Mouse (Mus musculus) testis, adult 2 months (tissue): Measurements from ENCODE around the gene Ccdc142. TPM values are rescaled to one million over a fixed set of nuclear protein-coding genes. Genes with fewer than 3 reads are reported as not detected.

Experiments
- H3K27ac ChIP-seq: fragments of 200-500 bp; 2 replicates; pipeline ENCODE4 v1.5.1; 2012; ENCODE audit warnings: low read depth, low read length; ENCODE audit not compliant: control insufficient read depth, insufficient read depth
- H3K27me3 ChIP-seq: fragments of 200-500 bp; 2 replicates; pipeline ENCODE4 v1.6.1; 2012; ENCODE audit warnings: mild to moderate bottlenecking, low read length, moderate library complexity; ENCODE audit not compliant: control insufficient read depth, insufficient read depth
- H3K36me3 ChIP-seq: fragments of 200-500 bp; 2 replicates; pipeline ENCODE4 v1.6.1; 2012; ENCODE audit warnings: mild to moderate bottlenecking, low read length; ENCODE audit not compliant: control insufficient read depth, insufficient read depth
- H3K4me1 ChIP-seq: fragments of 200-500 bp; 2 replicates; pipeline ENCODE4 v1.6.1; 2012; ENCODE audit warnings: low read length; ENCODE audit not compliant: control insufficient read depth, insufficient read depth
- H3K4me3 ChIP-seq: fragments of 200-500 bp; 2 replicates; pipeline ENCODE4 v1.5.1; 2012; ENCODE audit warnings: low read depth, mild to moderate bottlenecking, low read length, moderate library complexity, mixed read lengths; ENCODE audit not compliant: control insufficient read depth
- CTCF ChIP-seq: fragments of 200-500 bp; IDR thresholded peaks from 2 replicates; pipeline ENCODE4 v1.5.1; 2012; ENCODE audit warnings: low read depth, mild to moderate bottlenecking, inconsistent platforms, low read length, moderate library complexity; ENCODE audit not compliant: control insufficient read depth, insufficient read depth, insufficient replicate concordance
- POLR2A ChIP-seq: fragments of 200-500 bp; IDR thresholded peaks from 2 replicates; pipeline ENCODE4 v1.6.1; 2012; ENCODE audit warnings: low read depth, mild to moderate bottlenecking, inconsistent platforms, low read length, moderate library complexity; ENCODE audit not compliant: control insufficient read depth
- polyA plus RNA-seq: library from polyadenylated mRNA; depleted of rRNA; stranded (reverse); fragments of >200 nt; gene quantifications from 2 replicates; pipeline ENCODE4 v1.2.3, GENCODE M21; 2012

The Ccdc142 gene
- polyA plus RNA-seq, 1 experiment = 5.7 TPM

GRCm38 (mm10) chr6:83111510-83112136 lies 10.2 kb downstream of the Ccdc142 start:
- TF ChIP-seq CTCF (no peak), POLR2A (no peak)

GRCm38 (mm10) chr6:83115011-83115671 lies 13.7 kb downstream of the Ccdc142 start, which contains the start of gene Mogs:
TSS of gene Mogs (plus strand) at chr6:83115496.
- TF ChIP-seq POLR2A (peak; percentile 83), CTCF (no peak)
- no peaks in the 10 kb centered on the region for H3K27me3 ChIP-seq
- peak within 1 kb of the TSS; percentile 64 for H3K27ac ChIP-seq
- H3K4me1 ChIP-seq = peaks cover 12% of the 10 kb centered on the region
- H3K36me3 ChIP-seq = no peaks in the 10 kb centered on the region; the same call in 1 of the 2 replicates
- peak within 1 kb of the TSS; percentile 99 for H3K4me3 ChIP-seq

More at GRCm38 (mm10) chr6:83111510-83112136, 10.2 kb downstream of the Ccdc142 start:
- Histone ChIP-seq H3K4me1 (peaks cover 18% of the 10 kb centered on the region), H3K27me3 (no peaks in the 10 kb centered on the region), H3K36me3 (no peaks in the 10 kb centered on the region), H3K27ac (no peak overlapping the region), H3K4me3 (no peak overlapping the region)

- Histone ChIP-seq H3K27ac (peak overlapping the region; percentile 64; the same call in 1 of the 2 replicates), H3K4me3 (peak overlapping the region; percentile 99), H3K27me3 (no peaks in the 10 kb centered on the region), H3K4me1 (peaks cover 16% of the 10 kb centered on the region), H3K36me3 (no peaks in the 10 kb centered on the region; the same call in 1 of the 2 replicates)
- TF ChIP-seq POLR2A = no peak
- TF ChIP-seq CTCF = no peak
Measured at GRCm38 (mm10) chr6:83115682-83116372, 14.4 kb downstream of the Ccdc142 start.

GRCm38 (mm10) chr6:83116373-83117164 lies 15.2 kb downstream of the Ccdc142 start:
- H3K36me3 ChIP-seq = no peaks in the 10 kb centered on the region; the same call in 1 of the 2 replicates
- no peak overlapping the region for H3K4me3 ChIP-seq
- H3K4me1 ChIP-seq = peaks cover 23% of the 10 kb centered on the region
- TF ChIP-seq POLR2A (no peak), CTCF (no peak)
- no peak overlapping the region for H3K27ac ChIP-seq
- H3K27me3 ChIP-seq = no peaks in the 10 kb centered on the region

- Histone ChIP-seq H3K4me3 (no peak overlapping the region), H3K4me1 (peaks cover 24% of the 10 kb centered on the region), H3K27ac (no peak overlapping the region), H3K36me3 (no peaks in the 10 kb centered on the region; the same call in 1 of the 2 replicates), H3K27me3 (no peaks in the 10 kb centered on the region)
- TF ChIP-seq CTCF = no peak
- no peak for TF ChIP-seq POLR2A
Measured at GRCm38 (mm10) chr6:83117165-83117438, 15.7 kb downstream of the Ccdc142 start.

- H3K4me3 ChIP-seq = no peak overlapping the region
- TF ChIP-seq POLR2A = no peak
- TF ChIP-seq CTCF = no peak
- H3K36me3 ChIP-seq = no peaks in the 10 kb centered on the region; the same call in 1 of the 2 replicates
- no peak overlapping the region for H3K27ac ChIP-seq
- H3K27me3 ChIP-seq = no peaks in the 10 kb centered on the region
- H3K4me1 ChIP-seq = peaks cover 27% of the 10 kb centered on the region
Measured at GRCm38 (mm10) chr6:83117616-83118015, 16.2 kb downstream of the Ccdc142 start.
